Mouse (Mus musculus) heart, adult 2 months (tissue): Measurements from ENCODE around the gene Pou3f3.

ENCODE experiments used
- CTCF ChIP-seq: fragments of 200-600 bp; IDR thresholded peaks from 2 replicates; pipeline ENCODE4 v1.8.1; 2022; ENCODE audit warnings: antibody characterized with exemption, mild to moderate bottlenecking, moderate library complexity
- EP300 ChIP-seq: fragments of 200-500 bp; IDR thresholded peaks from 2 replicates; pipeline ENCODE4 v1.6.1; 2011; ENCODE audit warnings: low read depth, low read length, control low read depth; ENCODE audit not compliant: insufficient read depth
- POLR2A ChIP-seq: fragments of 200-500 bp; IDR thresholded peaks from 2 replicates; pipeline ENCODE4 v1.6.1; 2011; ENCODE audit warnings: mild to moderate bottlenecking, low read depth, low read length, control low read depth; ENCODE audit not compliant: insufficient read depth

GRCm38 (mm10) chr1:42749536-42750292 lies 54.1 kb downstream of the Pou3f3 start:
- TF ChIP-seq CTCF (no peak), POLR2A (no peak), EP300 (no peak)
